Mouse (Mus musculus) activated CD4-positive, CD25-positive, alpha-beta regulatory T cell, adult 4 months (primary cell): ENCODE measurements around the gene Ppp1r3f. TPM values are rescaled to one million over a fixed set of nuclear protein-coding genes. Genes with fewer than 3 reads are reported as not detected.

Experiments
- ATAC-seq: one replicate; pipeline ENCODE4 v1.8.0; 2017
- polyA plus RNA-seq, 2 experiments: library from polyadenylated mRNA; unstranded; fragments of 100-300 nt; shearing (Covaris generic); gene quantifications; one replicate each; pipeline ENCODE4 v1.2.1; 2017

Gene Ppp1r3f
- polyA plus RNA-seq, 2 experiments from 2014 or later, result 4.4 to 6.5 TPM

GRCm38 (mm10) chrX:7524961-7525360 is 49.1 kb downstream of the Ppp1r3f start:
- no peak for ATAC-seq

Other genes with a start within 250 kb of the Ppp1r3f start
- under 1 TPM; 0.18 to 0.25 TPM for gene Usp27x, start 198.5 kb downstream of the Ppp1r3f start, polyA plus RNA-seq
- 10 to 100 TPM; 31.5 to 37.6 TPM for gene Foxp3, start 639 bp downstream of the Ppp1r3f start, polyA plus RNA-seq
- 1 to 10 TPM; 7.3 to 9.1 TPM for gene Ccdc22, start 31.2 kb upstream of the Ppp1r3f start, polyA plus RNA-seq
- not detected for gene Cacna1f, start 32.8 kb upstream of the Ppp1r3f start, polyA plus RNA-seq
- 1 to 10 TPM; 5.8 to 7.5 TPM for gene Syp, start 64.2 kb upstream of the Ppp1r3f start, polyA plus RNA-seq
- gene Prickle3, start 83.0 kb upstream of the Ppp1r3f start, polyA plus RNA-seq, result 1 to 10 TPM; 6.3 TPM
- gene Plp2, start 97.1 kb upstream of the Ppp1r3f start, polyA plus RNA-seq, result 100 to 1,000 TPM; 196 to 200 TPM
- not detected for gene Magix, start 107.0 kb upstream of the Ppp1r3f start, polyA plus RNA-seq
- gene Gpkow, start 122.8 kb upstream of the Ppp1r3f start, polyA plus RNA-seq, result 10 to 100 TPM; 44.6 to 54.1 TPM
- gene Wdr45, start 140.1 kb upstream of the Ppp1r3f start, polyA plus RNA-seq, result 10 to 100 TPM; 38.9 to 48.2 TPM
- gene Gm45208, start 148.0 kb upstream of the Ppp1r3f start, polyA plus RNA-seq, result not detected
- 10 to 100 TPM; 34.0 to 36.1 TPM for gene Praf2, start 154.2 kb upstream of the Ppp1r3f start, polyA plus RNA-seq
- gene Ccdc120, start 176.6 kb upstream of the Ppp1r3f start, polyA plus RNA-seq, result under 1 TPM in 1 of 2 experiments, not detected in 1; 0.20 TPM
- 10 to 100 TPM in 1 of 2 experiments, 1 to 10 TPM in 1; 9.1 to 14.7 TPM for gene Tfe3, start 188.3 kb upstream of the Ppp1r3f start, polyA plus RNA-seq
- gene Gripap1, start 215.5 kb upstream of the Ppp1r3f start, polyA plus RNA-seq, result 10 to 100 TPM; 46.6 to 58.8 TPM
- gene Kcnd1, start 248.0 kb upstream of the Ppp1r3f start, polyA plus RNA-seq, result under 1 TPM; 0.49 to 0.50 TPM